Mouse (Mus musculus) megakaryocyte-erythroid progenitor cell, adult 5-6 weeks (primary cell): ENCODE results near the gene Proser1. TPM values are rescaled to one million over a fixed set of nuclear protein-coding genes. Genes with fewer than 3 reads are reported as not detected.

Experiments used
- ATAC-seq: replicated peaks from 2 replicates; pipeline ENCODE4 v1.8.0; 2016; ENCODE audit warnings: mild to moderate bottlenecking, inconsistent platforms; ENCODE audit not compliant: severe bottlenecking, poor library complexity, low FRiP score, low TSS enrichment
- total RNA-seq, 2 experiments: library from RNA; stranded (forward) in 1 of 2; stranded (reverse) in 1 of 2; fragments of 200-1000, 215-1000 nt in 1 of 2; fragments of >200 nt in 1 of 2; fragmentation: Nextera tagmentation in 1 of 2; gene quantifications; 2 replicates each; pipeline ENCODE4 v1.2.3; 2014 to 2017

Gene Proser1
- total RNA-seq (2014; fragmentation: Nextera tagmentation) (40.1 and 40.2 TPM in 2 replicates), total RNA-seq (2017) (6.3 and 12.5 TPM in 2 replicates)

- peak; percentile 86 for ATAC-seq
Measured at GRCm38 (mm10) chr3:53463046-53463764, at the start of gene Proser1, which contains the start of gene Nhlrc3. Gene Proser1, plus strand, starts transcription at chr3:53463666. Gene Nhlrc3, minus strand, starts transcription at chr3:53463332.

- no peak for ATAC-seq
Measured at GRCm38 (mm10) chr3:53413959-53414358, 49.5 kb upstream of the Proser1 start.

- no peak for ATAC-seq
Measured at GRCm38 (mm10) chr3:53416036-53416506, 47.4 kb upstream of the Proser1 start.

GRCm38 (mm10) chr3:53417701-53418100, 45.8 kb upstream of the Proser1 start:
- ATAC-seq, result no peak

GRCm38 (mm10) chr3:53421656-53422055, 41.8 kb upstream of the Proser1 start:
- no peak for ATAC-seq

- ATAC-seq, result no peak
Measured at GRCm38 (mm10) chr3:53422691-53423090, 40.8 kb upstream of the Proser1 start.

GRCm38 (mm10) chr3:53423576-53423975, 39.9 kb upstream of the Proser1 start:
- ATAC-seq, result no peak

- ATAC-seq, result no peak
Measured at GRCm38 (mm10) chr3:53434610-53435009, 28.9 kb upstream of the Proser1 start.

GRCm38 (mm10) chr3:53436550-53436949, 26.9 kb upstream of the Proser1 start:
- ATAC-seq, result no peak

GRCm38 (mm10) chr3:53445540-53445939, 17.9 kb upstream of the Proser1 start:
- no peak for ATAC-seq

- ATAC-seq, result no peak
Measured at GRCm38 (mm10) chr3:53446801-53447200, 16.7 kb upstream of the Proser1 start.

GRCm38 (mm10) chr3:53448208-53448607, 15.3 kb upstream of the Proser1 start:
- peak; percentile 85 for ATAC-seq

GRCm38 (mm10) chr3:53450666-53451065, 12.8 kb upstream of the Proser1 start:
- ATAC-seq, result no peak

GRCm38 (mm10) chr3:53452351-53452750, 11.1 kb upstream of the Proser1 start:
- no peak for ATAC-seq

- ATAC-seq, result no peak
Measured at GRCm38 (mm10) chr3:53453346-53453745, 10.1 kb upstream of the Proser1 start.

GRCm38 (mm10) chr3:53454005-53454404, 9.5 kb upstream of the Proser1 start:
- ATAC-seq, result no peak

GRCm38 (mm10) chr3:53454561-53454960, 8.9 kb upstream of the Proser1 start:
- ATAC-seq, result no peak

GRCm38 (mm10) chr3:53454984-53455383, 8.5 kb upstream of the Proser1 start:
- ATAC-seq, result no peak

GRCm38 (mm10) chr3:53457750-53458149, 5.7 kb upstream of the Proser1 start:
- ATAC-seq, result no peak

GRCm38 (mm10) chr3:53460106-53460505, 3.4 kb upstream of the Proser1 start:
- ATAC-seq, result no peak

GRCm38 (mm10) chr3:53462701-53463045, 793 bp upstream of the Proser1 start:
- peak; percentile 12 for ATAC-seq
